Mouse (Mus musculus): ENCODE measurements around the gene Cdyl2.

Gene Cdyl2

DNA sequence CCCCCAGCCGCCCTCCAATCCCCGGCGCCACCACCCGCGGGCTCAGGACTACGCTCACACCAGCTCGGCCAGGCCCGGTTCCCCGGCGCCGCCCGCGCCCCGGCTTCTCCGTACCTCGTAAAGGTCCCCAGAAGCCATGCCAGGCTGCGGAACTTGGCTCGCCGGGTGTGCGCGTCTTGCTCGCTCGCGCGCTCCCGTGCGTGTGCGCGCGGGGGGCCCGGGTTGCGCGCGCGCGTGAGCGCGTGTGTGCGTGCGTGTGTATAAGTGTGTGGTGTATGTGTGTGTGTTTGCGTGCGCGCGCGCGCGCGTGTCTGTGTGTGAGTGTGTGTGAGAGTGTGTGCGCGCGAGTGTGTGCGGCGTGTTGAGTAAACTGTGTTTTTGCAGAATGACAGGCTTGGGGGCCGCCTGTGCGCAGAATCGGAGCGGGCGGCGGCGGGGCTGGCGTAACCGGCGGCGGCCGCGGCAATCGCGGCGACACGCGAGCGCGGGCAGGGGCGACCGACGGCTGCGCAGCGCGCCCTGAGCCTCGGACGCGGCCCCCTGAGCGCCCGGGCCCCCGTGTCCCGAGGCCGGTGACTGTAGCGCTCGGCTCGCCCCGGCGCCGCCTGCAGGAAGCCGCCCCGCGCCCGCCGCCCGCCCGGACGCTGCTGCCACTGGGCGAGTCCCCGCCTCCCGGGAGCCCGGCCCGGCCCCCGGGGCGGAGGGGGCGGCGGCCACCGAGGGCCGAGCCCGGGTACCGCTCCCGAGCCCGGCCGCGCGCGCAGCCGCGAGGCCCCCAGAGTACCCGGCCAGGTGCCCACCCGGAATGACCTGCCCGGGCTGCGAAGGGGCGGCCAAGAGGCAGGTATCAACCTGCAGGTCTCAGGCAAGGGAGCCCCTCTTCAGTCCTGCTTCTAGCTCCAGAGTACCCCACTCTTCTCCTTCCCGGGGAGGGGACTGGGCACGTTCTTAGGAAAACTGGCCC is at the start of gene Cdyl2:
Gene Cdyl2 (minus strand): TSS at position 308 of the 964 bp plus-strand sequence.
- peak; percentile 76 to 79 for DNase-seq (ENCODE audit: low spot score in 2 of 2)

- DNase-seq (ENCODE audit: low spot score in 2 of 2): no peak
Observed at GRCm38 (mm10) chr8:116780594-116780993, 47.8 kb upstream of the Cdyl2 start.

DNA sequence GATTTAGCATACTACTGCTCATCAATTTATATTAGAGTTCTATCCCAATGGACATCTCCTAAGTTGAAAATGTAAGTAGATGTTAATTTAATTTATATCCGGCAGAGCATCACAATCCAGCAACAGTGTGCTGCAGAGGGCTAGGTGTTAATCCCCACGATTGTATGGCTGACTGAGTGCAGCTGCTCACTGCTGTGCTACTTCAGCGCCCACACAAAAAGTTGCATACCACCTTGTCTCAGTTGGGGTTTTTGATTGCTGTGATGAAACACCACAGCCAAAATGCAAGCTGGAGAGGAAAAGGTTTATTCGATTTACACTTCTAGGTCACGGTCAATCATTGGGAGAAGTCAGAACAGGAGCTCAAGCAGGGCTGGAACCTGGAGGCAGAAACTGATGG is 41.4 kb upstream of the Cdyl2 start:
- no peak for DNase-seq (ENCODE audit: low spot score in 2 of 2)

DNA sequence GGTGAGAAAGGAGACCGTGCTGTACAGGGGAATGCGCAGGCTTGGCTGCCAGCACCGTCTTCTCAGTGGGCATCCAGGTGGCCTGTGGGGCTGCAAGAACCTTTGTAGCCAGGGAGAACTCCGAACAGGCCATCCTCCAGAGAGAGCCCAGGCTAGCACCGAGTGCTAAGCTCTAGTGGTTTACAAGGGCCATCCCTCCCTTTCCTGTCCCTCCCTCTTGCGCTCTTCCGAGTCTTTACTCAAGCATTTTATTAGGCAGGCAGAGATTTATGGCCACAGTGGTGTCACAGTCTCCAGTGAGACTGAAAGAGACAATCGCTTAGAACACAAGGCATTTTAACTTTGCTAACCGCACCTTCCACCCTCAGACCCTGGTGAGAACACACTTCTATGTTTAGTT is 39.9 kb upstream of the Cdyl2 start:
- DNase-seq (ENCODE audit: low spot score in 2 of 2): no peak

DNA sequence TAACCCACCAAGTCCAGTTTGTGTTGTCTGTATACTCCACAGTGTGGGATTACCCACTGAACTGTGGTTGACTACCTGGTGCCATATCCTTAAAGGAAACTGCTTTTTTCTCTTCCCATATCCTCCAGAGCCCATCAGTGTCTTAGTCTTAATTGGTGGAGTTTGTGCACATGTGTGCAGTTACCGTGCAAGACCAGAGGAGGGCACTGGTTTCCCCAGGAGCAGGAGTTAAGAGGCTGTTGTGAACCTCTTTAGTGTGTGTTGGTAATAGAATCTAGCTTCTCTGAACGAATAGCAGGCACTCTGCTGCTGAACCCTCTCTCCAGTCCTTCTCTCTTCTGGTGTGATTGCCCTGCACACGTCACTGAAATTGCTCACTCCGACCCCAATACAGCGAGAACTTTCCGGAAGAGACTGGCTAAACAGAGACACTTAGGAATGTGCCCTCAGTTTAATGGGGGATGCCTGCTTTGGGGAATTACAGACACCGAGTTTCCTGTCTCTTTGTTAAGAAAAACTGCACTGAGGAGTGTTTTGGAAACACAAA is 39.1 kb upstream of the Cdyl2 start:
- no peak for DNase-seq (ENCODE audit: low spot score in 2 of 2)

DNA sequence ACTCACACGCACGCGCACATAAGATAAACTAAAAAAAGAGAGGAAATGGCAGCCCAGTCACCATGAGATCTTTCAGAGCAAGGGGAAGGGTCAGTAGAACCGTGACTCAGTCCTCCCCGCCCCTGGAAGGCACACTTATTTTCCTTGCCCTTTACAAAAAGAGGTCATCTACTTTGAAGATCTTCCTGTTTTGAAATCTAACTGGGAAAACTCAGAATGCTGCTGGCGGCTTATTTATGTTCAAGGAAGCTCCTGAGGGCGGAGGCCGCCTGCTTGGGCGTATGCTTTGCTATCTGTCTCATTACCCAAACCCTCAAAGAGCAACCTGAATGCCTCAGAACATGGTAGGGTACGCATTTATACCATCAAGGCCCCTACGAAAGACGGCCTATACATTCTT is 38.0 kb upstream of the Cdyl2 start:
- no peak for DNase-seq (ENCODE audit: low spot score in 2 of 2)

GRCm38 (mm10) chr8:116756174-116756573 is 23.4 kb upstream of the Cdyl2 start:
- DNase-seq (ENCODE audit: low spot score in 2 of 2): no peak

DNA sequence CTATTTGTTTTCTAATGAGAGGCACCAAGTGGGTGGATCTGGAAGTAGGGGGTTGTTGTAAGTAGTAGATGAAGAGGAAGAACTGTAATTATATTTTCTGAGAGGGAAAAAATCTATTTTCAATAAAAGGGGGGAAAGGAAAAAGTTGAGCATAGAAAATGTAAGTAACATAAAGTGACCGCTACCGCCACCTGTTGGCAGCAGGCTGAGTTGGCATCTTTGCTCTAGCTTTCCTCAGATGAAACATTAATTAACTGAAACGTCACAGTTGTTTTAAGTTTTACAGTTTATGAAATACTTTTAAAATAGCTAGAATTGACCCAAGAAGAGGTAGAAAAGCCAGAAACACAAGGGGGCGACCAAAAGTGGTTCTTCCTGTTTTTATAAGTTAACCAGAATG is 22.8 kb upstream of the Cdyl2 start:
- peak; percentile 8 to 18 for DNase-seq (ENCODE audit: low spot score in 2 of 2)

DNA sequence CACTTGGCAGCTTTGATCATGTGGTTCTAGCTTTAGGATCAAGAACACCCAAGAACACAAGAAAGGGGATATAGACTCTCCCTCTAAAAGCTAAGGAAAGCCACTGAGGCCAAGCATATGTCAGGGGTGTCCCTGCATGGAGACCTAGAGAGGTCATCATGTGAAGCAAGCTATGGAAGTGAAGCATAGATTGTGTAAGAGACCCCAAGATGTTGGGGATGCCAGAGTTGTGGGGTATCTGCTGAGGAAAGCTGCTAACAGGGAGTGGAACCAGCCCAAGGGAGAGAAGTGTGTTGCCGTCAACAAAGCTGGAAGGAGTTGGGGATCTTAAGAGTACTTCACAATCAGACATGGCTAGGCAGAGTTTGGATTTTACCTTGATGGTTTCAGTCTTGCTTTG is 7.9 kb upstream of the Cdyl2 start:
- DNase-seq (ENCODE audit: low spot score in 2 of 2): no peak

GRCm38 (mm10) chr8:116735306-116735705 is 2.5 kb upstream of the Cdyl2 start:
- DNase-seq (ENCODE audit: low spot score in 2 of 2): no peak

- no peak for DNase-seq (ENCODE audit: low spot score in 2 of 2)
Observed at GRCm38 (mm10) chr8:116734176-116734575, 1.4 kb upstream of the Cdyl2 start.

DNA sequence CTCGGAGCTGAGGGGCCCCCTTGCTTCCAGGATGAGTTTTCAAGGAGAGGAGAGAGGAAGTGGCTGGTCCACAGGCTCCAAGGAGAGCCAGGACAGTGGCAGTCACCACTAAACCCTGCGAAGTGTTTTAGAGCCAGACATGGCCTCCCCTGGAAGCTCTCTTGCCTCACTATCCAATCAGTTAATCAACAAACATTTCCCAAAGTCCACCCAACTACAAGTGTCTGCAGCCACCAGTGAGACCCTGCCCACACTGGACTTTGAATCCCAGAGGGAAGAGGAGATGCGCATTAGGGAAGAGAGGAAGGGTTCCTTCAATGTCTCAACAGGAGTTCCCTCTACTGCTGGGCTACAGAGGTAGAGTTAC is 840 bp upstream of the Cdyl2 start:
- no peak for DNase-seq (ENCODE audit: low spot score in 2 of 2)

DNA sequence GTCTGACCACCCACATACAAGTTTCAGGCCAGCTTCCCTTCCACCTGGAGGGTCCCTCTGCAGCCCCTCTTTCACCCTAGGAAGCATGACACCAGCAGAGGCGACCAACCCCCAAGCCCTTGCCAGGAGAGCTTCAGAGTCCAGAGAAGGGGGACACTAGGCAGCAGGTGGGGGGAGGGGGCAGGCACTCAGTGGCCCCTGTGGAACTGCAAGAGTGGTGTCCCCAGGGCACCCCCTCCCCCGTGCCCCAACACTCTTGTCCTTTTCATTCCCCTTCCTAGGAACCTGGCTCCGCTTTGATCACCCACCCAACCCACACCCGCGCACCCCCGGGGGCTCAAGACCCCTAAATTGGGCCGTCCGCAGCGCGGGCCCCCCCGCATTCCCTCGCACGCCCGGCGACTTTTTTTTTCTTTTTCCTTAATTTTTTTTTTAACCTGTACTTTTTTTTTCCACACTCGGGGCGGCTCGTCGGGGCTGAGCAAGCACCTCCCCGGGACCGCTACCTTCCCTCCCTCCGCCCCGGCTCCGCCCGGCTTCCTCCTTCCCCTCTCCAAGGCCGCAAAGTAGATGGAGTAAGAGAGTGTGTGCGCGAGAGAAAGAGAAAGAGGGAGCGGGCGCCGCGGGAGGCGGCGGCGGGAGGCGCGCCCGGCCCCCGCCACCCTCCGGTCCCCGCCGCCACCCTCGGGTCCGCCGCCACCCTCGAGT is 661 bp downstream of the Cdyl2 start:
- DNase-seq (ENCODE audit: low spot score in 2 of 2): peak; percentile 37 to 38

GRCm38 (mm10) chr8:116721451-116721850 is 11.3 kb downstream of the Cdyl2 start:
- DNase-seq (ENCODE audit: low spot score in 2 of 2): no peak

DNA sequence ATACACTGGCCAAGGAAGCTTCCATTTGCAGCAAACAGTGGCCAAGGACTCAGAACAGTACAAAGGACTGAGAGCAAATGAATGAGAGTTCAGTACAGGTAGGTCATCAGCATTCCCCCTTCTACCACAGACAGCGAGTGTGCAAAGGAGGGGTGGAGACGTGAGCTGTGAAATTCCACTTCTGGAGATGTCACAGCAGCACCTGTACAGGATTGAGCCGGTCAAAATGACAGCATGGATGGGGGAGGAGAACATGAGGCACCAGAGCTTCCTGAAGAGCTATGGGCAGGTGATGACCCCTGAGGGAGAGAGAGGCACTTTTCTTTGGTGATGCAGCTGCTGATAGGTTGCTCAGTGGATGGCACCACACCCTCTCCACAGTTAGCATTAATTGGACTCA is 25.3 kb downstream of the Cdyl2 start:
- DNase-seq (ENCODE audit: low spot score in 2 of 2): no peak

GRCm38 (mm10) chr8:116702501-116702900 is 30.3 kb downstream of the Cdyl2 start:
- peak in 1 of 2 experiments; percentile 12 for DNase-seq (ENCODE audit: low spot score in 2 of 2)

GRCm38 (mm10) chr8:116692931-116693330 is 39.9 kb downstream of the Cdyl2 start:
- DNase-seq (ENCODE audit: low spot score in 2 of 2): no peak

- DNase-seq (ENCODE audit: low spot score in 2 of 2): no peak
Observed at GRCm38 (mm10) chr8:116689741-116690140, 43.0 kb downstream of the Cdyl2 start.

- DNase-seq (ENCODE audit: low spot score in 2 of 2): no peak
Observed at GRCm38 (mm10) chr8:116676174-116676573, 56.6 kb downstream of the Cdyl2 start.

- peak in 1 of 2 experiments; percentile 8 for DNase-seq (ENCODE audit: low spot score in 2 of 2)
Observed at GRCm38 (mm10) chr8:116673966-116674805, 58.6 kb downstream of the Cdyl2 start.

- DNase-seq (ENCODE audit: low spot score in 2 of 2): no peak
Observed at GRCm38 (mm10) chr8:116673493-116673892, 59.3 kb downstream of the Cdyl2 start.

DNA sequence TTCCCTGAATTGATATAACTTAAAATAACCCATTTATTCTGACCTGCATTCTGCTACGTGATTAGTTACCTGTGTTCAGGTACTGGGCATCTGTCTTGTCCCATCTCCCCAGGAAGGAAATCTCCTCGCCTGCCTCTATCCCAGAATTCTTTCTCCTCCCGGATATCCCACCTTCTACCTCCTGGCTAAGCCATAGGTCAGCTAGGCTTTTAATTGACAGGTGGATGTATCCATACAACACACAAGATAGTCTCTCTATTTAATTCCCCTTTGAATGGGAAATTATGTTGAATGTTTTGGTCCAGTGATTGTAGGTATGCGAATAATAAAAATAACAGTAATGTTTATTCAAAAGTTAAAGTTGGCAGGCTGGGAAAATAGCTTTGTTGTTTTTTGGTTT is 59.7 kb downstream of the Cdyl2 start:
- no peak for DNase-seq (ENCODE audit: low spot score in 2 of 2)

Data from spleen, postnatal 36 days (tissue).